Mouse (Mus musculus): ENCODE results near the gene Nutf2-ps1. TPM values are rescaled to one million over a fixed set of nuclear protein-coding genes. Genes with fewer than 3 reads are reported as not detected.

Gene Nutf2-ps1
- polyA plus RNA-seq, 1 experiment from 2014 or later, result 295 TPM

- no peak overlapping the region for H3K27ac ChIP-seq (replicated peaks)
- H3K36me3 ChIP-seq, result no peaks in the 10 kb centered on the region
- H3K27me3 ChIP-seq, result no peaks in the 10 kb centered on the region
- no peaks in the 10 kb centered on the region for H3K9me3 ChIP-seq
- ATAC-seq (ENCODE audit: low read depth), result no peak
- WGBS, result 94% methylated on average over 14 of the region's 14 CpGs
- H3K4me3 ChIP-seq, result no peak overlapping the region
- no peak overlapping the region for H3K4me2 ChIP-seq
- H3K9ac ChIP-seq, result no peak overlapping the region
- 0 out of 2 replicates have a peak, but pooled peaks cover 5% of the 10 kb centered on the region for H3K4me1 ChIP-seq (replicated peaks)
Measured at GRCm38 (mm10) chr19:53565565-53566277, 23.1 kb downstream of the Nutf2-ps1 start.

GRCm38 (mm10) chr19:53564174-53564573, 24.7 kb downstream of the Nutf2-ps1 start:
- Histone ChIP-seq H3K9me3 (no peaks in the 10 kb centered on the region), H3K4me2 (no peak overlapping the region), H3K4me3 (no peak overlapping the region), H3K9ac (no peak overlapping the region), H3K27me3 (no peaks in the 10 kb centered on the region), H3K36me3 (no peaks in the 10 kb centered on the region), H3K27ac (replicated peaks) (no peak overlapping the region), H3K4me1 (replicated peaks) (0 out of 2 replicates have a peak, but pooled peaks cover 5% of the 10 kb centered on the region)
- WGBS, result 64% methylated on average over 4 of the region's 4 CpGs
- ATAC-seq (ENCODE audit: low read depth), result no peak

- WGBS, result 84% methylated on average over 3 of the region's 3 CpGs
- no peak overlapping the region for H3K27ac ChIP-seq (replicated peaks)
- no peaks in the 10 kb centered on the region for H3K36me3 ChIP-seq
- no peak overlapping the region for H3K4me3 ChIP-seq
- no peaks in the 10 kb centered on the region for H3K27me3 ChIP-seq
- H3K4me2 ChIP-seq, result no peak overlapping the region
- H3K9ac ChIP-seq, result no peak overlapping the region
- peaks cover 11% of the 10 kb centered on the region for H3K4me1 ChIP-seq (replicated peaks)
- no peaks in the 10 kb centered on the region for H3K9me3 ChIP-seq
- no peak for ATAC-seq (ENCODE audit: low read depth)
Measured at GRCm38 (mm10) chr19:53560436-53560835, 28.4 kb downstream of the Nutf2-ps1 start.

- peak; percentile 19; the same call in 1 of the 2 replicates for ATAC-seq (ENCODE audit: low read depth)
- no peaks in the 10 kb centered on the region for H3K27me3 ChIP-seq
- no peak overlapping the region for H3K9ac ChIP-seq
- H3K27ac ChIP-seq (replicated peaks), result no peak overlapping the region
- no peaks in the 10 kb centered on the region for H3K9me3 ChIP-seq
- WGBS, result 27% methylated on average over 20 of the region's 20 CpGs
- H3K4me3 ChIP-seq, result no peak overlapping the region
- peaks cover 11% of the 10 kb centered on the region for H3K4me1 ChIP-seq (replicated peaks)
- H3K36me3 ChIP-seq, result no peaks in the 10 kb centered on the region
- H3K4me2 ChIP-seq, result peak overlapping the region; percentile 39
Measured at GRCm38 (mm10) chr19:53557267-53557936, 31.5 kb downstream of the Nutf2-ps1 start.

- Histone ChIP-seq H3K36me3 (no peaks in the 10 kb centered on the region), H3K9me3 (no peaks in the 10 kb centered on the region), H3K9ac (no peak overlapping the region), H3K4me1 (replicated peaks) (peaks cover 11% of the 10 kb centered on the region), H3K4me2 (peak overlapping the region; percentile 39; the same call in 1 of the 2 replicates), H3K27ac (replicated peaks) (no peak overlapping the region), H3K27me3 (no peaks in the 10 kb centered on the region), H3K4me3 (no peak overlapping the region)
- 34% methylated on average over 6 of the region's 6 CpGs for WGBS
- no peak for ATAC-seq (ENCODE audit: low read depth)
Measured at GRCm38 (mm10) chr19:53556841-53557240, 32.0 kb downstream of the Nutf2-ps1 start.

- H3K36me3 ChIP-seq, result no peaks in the 10 kb centered on the region
- no peak overlapping the region for H3K4me2 ChIP-seq
- no peak overlapping the region for H3K27ac ChIP-seq (replicated peaks)
- 83% methylated on average over 5 of the region's 5 CpGs for WGBS
- H3K9ac ChIP-seq, result no peak overlapping the region
- peaks cover 11% of the 10 kb centered on the region for H3K4me1 ChIP-seq (replicated peaks)
- no peak overlapping the region for H3K4me3 ChIP-seq
- ATAC-seq (ENCODE audit: low read depth), result no peak
- H3K9me3 ChIP-seq, result no peaks in the 10 kb centered on the region
- no peaks in the 10 kb centered on the region for H3K27me3 ChIP-seq
Measured at GRCm38 (mm10) chr19:53554981-53555616, 33.8 kb downstream of the Nutf2-ps1 start.

- no peaks in the 10 kb centered on the region for H3K27me3 ChIP-seq
- no peak for ATAC-seq (ENCODE audit: low read depth)
- peaks cover 11% of the 10 kb centered on the region for H3K4me1 ChIP-seq (replicated peaks)
- WGBS, result 86% methylated on average over 11 of the region's 11 CpGs
- no peak overlapping the region for H3K4me2 ChIP-seq
- H3K4me3 ChIP-seq, result no peak overlapping the region
- H3K36me3 ChIP-seq, result no peaks in the 10 kb centered on the region
- no peaks in the 10 kb centered on the region for H3K9me3 ChIP-seq
- H3K27ac ChIP-seq (replicated peaks), result no peak overlapping the region
- no peak overlapping the region for H3K9ac ChIP-seq
Measured at GRCm38 (mm10) chr19:53554402-53554801, 34.5 kb downstream of the Nutf2-ps1 start.

- Histone ChIP-seq H3K27me3 (no peaks in the 10 kb centered on the region), H3K36me3 (no peaks in the 10 kb centered on the region), H3K9ac (no peak overlapping the region), H3K4me1 (replicated peaks) (peaks cover 11% of the 10 kb centered on the region), H3K4me2 (no peak overlapping the region), H3K4me3 (no peak overlapping the region), H3K9me3 (no peaks in the 10 kb centered on the region), H3K27ac (replicated peaks) (no peak overlapping the region)
- ATAC-seq (ENCODE audit: low read depth), result no peak
- 66% methylated on average over 6 of the region's 6 CpGs for WGBS
Measured at GRCm38 (mm10) chr19:53552795-53553194, 36.1 kb downstream of the Nutf2-ps1 start.

- Histone ChIP-seq H3K4me2 (no peak overlapping the region), H3K9me3 (no peaks in the 10 kb centered on the region), H3K4me1 (replicated peaks) (peaks cover 12% of the 10 kb centered on the region), H3K36me3 (no peaks in the 10 kb centered on the region), H3K4me3 (no peak overlapping the region), H3K27me3 (no peaks in the 10 kb centered on the region), H3K9ac (no peak overlapping the region), H3K27ac (replicated peaks) (no peak overlapping the region)
- 45% methylated on average over 10 of the region's 10 CpGs for WGBS
- ATAC-seq (ENCODE audit: low read depth), result no peak
Measured at GRCm38 (mm10) chr19:53552216-53552786, 36.6 kb downstream of the Nutf2-ps1 start.

GRCm38 (mm10) chr19:53550972-53551371, 37.9 kb downstream of the Nutf2-ps1 start:
- no peaks in the 10 kb centered on the region for H3K27me3 ChIP-seq
- no peak overlapping the region for H3K27ac ChIP-seq (replicated peaks)
- no peaks in the 10 kb centered on the region for H3K9me3 ChIP-seq
- no peak overlapping the region for H3K4me3 ChIP-seq
- no peak overlapping the region for H3K4me2 ChIP-seq
- no peaks in the 10 kb centered on the region for H3K36me3 ChIP-seq
- ATAC-seq (ENCODE audit: low read depth), result no peak
- H3K4me1 ChIP-seq (replicated peaks), result peaks cover 7% of the 10 kb centered on the region
- 86% methylated on average over 12 of the region's 12 CpGs for WGBS
- H3K9ac ChIP-seq, result no peak overlapping the region

GRCm38 (mm10) chr19:53547597-53547996, 41.3 kb downstream of the Nutf2-ps1 start:
- no peak overlapping the region for H3K4me3 ChIP-seq
- no peaks in the 10 kb centered on the region for H3K36me3 ChIP-seq
- no peak overlapping the region for H3K27ac ChIP-seq (replicated peaks)
- 21% methylated on average over 8 of the region's 8 CpGs for WGBS
- H3K27me3 ChIP-seq, result no peaks in the 10 kb centered on the region
- peaks cover 7% of the 10 kb centered on the region for H3K4me1 ChIP-seq (replicated peaks)
- no peaks in the 10 kb centered on the region for H3K9me3 ChIP-seq
- no peak overlapping the region for H3K9ac ChIP-seq
- no peak for ATAC-seq (ENCODE audit: low read depth)
- no peak overlapping the region for H3K4me2 ChIP-seq

- H3K9ac ChIP-seq, result no peak overlapping the region
- 70% methylated on average over 4 of the region's 4 CpGs for WGBS
- no peak overlapping the region for H3K4me2 ChIP-seq
- no peaks in the 10 kb centered on the region for H3K9me3 ChIP-seq
- no peak overlapping the region for H3K27ac ChIP-seq (replicated peaks)
- no peaks in the 10 kb centered on the region for H3K36me3 ChIP-seq
- no peak overlapping the region for H3K4me3 ChIP-seq
- no peaks in the 10 kb centered on the region for H3K27me3 ChIP-seq
- peaks cover 7% of the 10 kb centered on the region for H3K4me1 ChIP-seq (replicated peaks)
- ATAC-seq (ENCODE audit: low read depth), result no peak
Measured at GRCm38 (mm10) chr19:53544923-53545561, 43.8 kb downstream of the Nutf2-ps1 start.
